Mouse (Mus musculus): ENCODE data around the gene Ccr6.

- TF ChIP-seq CTCF (IDR thresholded peaks at IDR 0.05; ENCODE audit: borderline replicate concordance, extremely low read depth, insufficient read depth, insufficient read length): no peak
- TF ChIP-seq POLR2A (IDR thresholded peaks at IDR 0.05; ENCODE audit: borderline replicate concordance, extremely low read depth, insufficient read depth, insufficient read length, poor library complexity, severe bottlenecking): no peak
These were observed 37.1 kb downstream of the Ccr6 start for GRCm38 (mm10) chr17:8272951-8273350.
